Mouse (Mus musculus): ENCODE measurements around the gene Arid1b. TPM values are rescaled to one million over a fixed set of nuclear protein-coding genes. Genes with fewer than 3 reads are reported as not detected.

The Arid1b gene
- total RNA-seq, 1 experiment = 9.2 TPM

GRCm38 (mm10) chr17:5098727-5099126, 104.6 kb downstream of the Arid1b start:
- no peak overlapping the region for H3K9ac ChIP-seq (ENCODE audit: insufficient read depth, low read depth, low read length, poor library complexity, severe bottlenecking)
- TF ChIP-seq ZNF384 (IDR thresholded peaks at IDR 0.05; ENCODE audit: low read depth, low read length) (no peak), HCFC1 (IDR thresholded peaks at IDR 0.05; ENCODE audit: borderline replicate concordance, insufficient read depth, low read length) (no peak), MAFK (IDR thresholded peaks at IDR 0.05; ENCODE audit: insufficient read depth, low read depth, low read length) (no peak), ZC3H11A (IDR thresholded peaks at IDR 0.05; ENCODE audit: borderline replicate concordance, low read depth, low read length) (no peak), CHD2 (IDR thresholded peaks at IDR 0.05; ENCODE audit: low read depth, low read length) (no peak)
- H3K4me3 ChIP-seq (ENCODE audit: insufficient read depth in 1 of 2, low read depth in 1 of 2, low read length in 2 of 2, poor library complexity in 1 of 2, severe bottlenecking in 1 of 2) = no peak overlapping the region
- DNase-seq (ENCODE audit: low read depth, low spot score) = no peak
- H3K4me1 ChIP-seq (ENCODE audit: control insufficient read depth in 2 of 2, insufficient read depth in 2 of 2, low read length in 2 of 2, poor library complexity in 1 of 2) = peaks cover 9 to 18% of the 10 kb centered on the region in 2 experiments; a peak in 3 of 4 replicates
- no peak overlapping the region for H3K27ac ChIP-seq (ENCODE audit: insufficient read depth, low read depth, low read length, poor library complexity, severe bottlenecking)
- in situ Hi-C loops (cut with MboI; ENCODE audit: low sequenced_read_pairs in 2 of 2, unreplicated experiment in 2 of 2) = no loop called here
- H3K36me3 ChIP-seq (ENCODE audit: control insufficient read depth, insufficient read depth, low read length, poor library complexity, severe bottlenecking) = no peaks in the 10 kb centered on the region
- H3K9me3 ChIP-seq (ENCODE audit: control insufficient read depth, insufficient read depth, low read depth, low read length) = no peaks in the 10 kb centered on the region

- Histone ChIP-seq H3K4me1 (ENCODE audit: control insufficient read depth in 2 of 2, insufficient read depth in 2 of 2, low read length in 2 of 2, poor library complexity in 1 of 2) (peaks cover 9 to 18% of the 10 kb centered on the region in 2 experiments; a peak in 3 of 4 replicates), H3K4me3 (ENCODE audit: insufficient read depth in 1 of 2, low read depth in 1 of 2, low read length in 2 of 2, poor library complexity in 1 of 2, severe bottlenecking in 1 of 2) (no peak overlapping the region), H3K9me3 (ENCODE audit: control insufficient read depth, insufficient read depth, low read depth, low read length) (no peaks in the 10 kb centered on the region), H3K9ac (ENCODE audit: insufficient read depth, low read depth, low read length, poor library complexity, severe bottlenecking) (no peak overlapping the region), H3K27ac (ENCODE audit: insufficient read depth, low read depth, low read length, poor library complexity, severe bottlenecking) (no peak overlapping the region), H3K36me3 (ENCODE audit: control insufficient read depth, insufficient read depth, low read length, poor library complexity, severe bottlenecking) (no peaks in the 10 kb centered on the region)
- in situ Hi-C loops (cut with MboI; ENCODE audit: low sequenced_read_pairs in 2 of 2, unreplicated experiment in 2 of 2) = no loop called here
- TF ChIP-seq HCFC1 (IDR thresholded peaks at IDR 0.05; ENCODE audit: borderline replicate concordance, insufficient read depth, low read length) = no peak
- no peak for TF ChIP-seq ZC3H11A (IDR thresholded peaks at IDR 0.05; ENCODE audit: borderline replicate concordance, low read depth, low read length)
- no peak for TF ChIP-seq ZNF384 (IDR thresholded peaks at IDR 0.05; ENCODE audit: low read depth, low read length)
- no peak for TF ChIP-seq CHD2 (IDR thresholded peaks at IDR 0.05; ENCODE audit: low read depth, low read length)
- TF ChIP-seq MAFK (IDR thresholded peaks at IDR 0.05; ENCODE audit: insufficient read depth, low read depth, low read length) = no peak
- DNase-seq (ENCODE audit: low read depth, low spot score) = no peak
Measured at GRCm38 (mm10) chr17:5099238-5099637, 105.1 kb downstream of the Arid1b start.

- Histone ChIP-seq H3K9ac (ENCODE audit: insufficient read depth, low read depth, low read length, poor library complexity, severe bottlenecking) (no peak overlapping the region), H3K27ac (ENCODE audit: insufficient read depth, low read depth, low read length, poor library complexity, severe bottlenecking) (no peak overlapping the region), H3K36me3 (ENCODE audit: control insufficient read depth, insufficient read depth, low read length, poor library complexity, severe bottlenecking) (no peaks in the 10 kb centered on the region), H3K4me1 (ENCODE audit: control insufficient read depth in 2 of 2, insufficient read depth in 2 of 2, low read length in 2 of 2, poor library complexity in 1 of 2) (peaks cover 9 to 19% of the 10 kb centered on the region in 2 experiments; a peak in 3 of 4 replicates), H3K9me3 (ENCODE audit: control insufficient read depth, insufficient read depth, low read depth, low read length) (no peaks in the 10 kb centered on the region), H3K4me3 (ENCODE audit: insufficient read depth in 1 of 2, low read depth in 1 of 2, low read length in 2 of 2, poor library complexity in 1 of 2, severe bottlenecking in 1 of 2) (no peak overlapping the region)
- no peak for DNase-seq (ENCODE audit: low read depth, low spot score)
- in situ Hi-C loops (cut with MboI; ENCODE audit: low sequenced_read_pairs in 2 of 2, unreplicated experiment in 2 of 2) = no loop called here
- no peak for TF ChIP-seq CHD2 (IDR thresholded peaks at IDR 0.05; ENCODE audit: low read depth, low read length)
- TF ChIP-seq ZC3H11A (IDR thresholded peaks at IDR 0.05; ENCODE audit: borderline replicate concordance, low read depth, low read length) = no peak
- no peak for TF ChIP-seq ZNF384 (IDR thresholded peaks at IDR 0.05; ENCODE audit: low read depth, low read length)
- TF ChIP-seq HCFC1 (IDR thresholded peaks at IDR 0.05; ENCODE audit: borderline replicate concordance, insufficient read depth, low read length) = no peak
- no peak for TF ChIP-seq MAFK (IDR thresholded peaks at IDR 0.05; ENCODE audit: insufficient read depth, low read depth, low read length)
Measured at GRCm38 (mm10) chr17:5101157-5101556, 107.0 kb downstream of the Arid1b start.

GRCm38 (mm10) chr17:5101887-5102286, 107.8 kb downstream of the Arid1b start:
- no peak for TF ChIP-seq CHD2 (IDR thresholded peaks at IDR 0.05; ENCODE audit: low read depth, low read length)
- TF ChIP-seq HCFC1 (IDR thresholded peaks at IDR 0.05; ENCODE audit: borderline replicate concordance, insufficient read depth, low read length) = no peak
- TF ChIP-seq ZNF384 (IDR thresholded peaks at IDR 0.05; ENCODE audit: low read depth, low read length) = no peak
- no peak for TF ChIP-seq ZC3H11A (IDR thresholded peaks at IDR 0.05; ENCODE audit: borderline replicate concordance, low read depth, low read length)
- no peak for TF ChIP-seq MAFK (IDR thresholded peaks at IDR 0.05; ENCODE audit: insufficient read depth, low read depth, low read length)
- no peak overlapping the region for H3K27ac ChIP-seq (ENCODE audit: insufficient read depth, low read depth, low read length, poor library complexity, severe bottlenecking)
- no peak overlapping the region for H3K9ac ChIP-seq (ENCODE audit: insufficient read depth, low read depth, low read length, poor library complexity, severe bottlenecking)
- peaks cover 9 to 23% of the 10 kb centered on the region in 2 experiments; a peak in 3 of 4 replicates for H3K4me1 ChIP-seq (ENCODE audit: control insufficient read depth in 2 of 2, insufficient read depth in 2 of 2, low read length in 2 of 2, poor library complexity in 1 of 2)
- no peak overlapping the region for H3K4me3 ChIP-seq (ENCODE audit: insufficient read depth in 1 of 2, low read depth in 1 of 2, low read length in 2 of 2, poor library complexity in 1 of 2, severe bottlenecking in 1 of 2)
- in situ Hi-C loops (cut with MboI; ENCODE audit: low sequenced_read_pairs in 2 of 2, unreplicated experiment in 2 of 2) = no loop called here
- no peak for DNase-seq (ENCODE audit: low read depth, low spot score)
- H3K9me3 ChIP-seq (ENCODE audit: control insufficient read depth, insufficient read depth, low read depth, low read length) = no peaks in the 10 kb centered on the region
- no peaks in the 10 kb centered on the region for H3K36me3 ChIP-seq (ENCODE audit: control insufficient read depth, insufficient read depth, low read length, poor library complexity, severe bottlenecking)

GRCm38 (mm10) chr17:5105746-5106145, 111.6 kb downstream of the Arid1b start:
- no peak for TF ChIP-seq ZC3H11A (IDR thresholded peaks at IDR 0.05; ENCODE audit: borderline replicate concordance, low read depth, low read length)
- TF ChIP-seq HCFC1 (IDR thresholded peaks at IDR 0.05; ENCODE audit: borderline replicate concordance, insufficient read depth, low read length) = no peak
- no peak for TF ChIP-seq MAFK (IDR thresholded peaks at IDR 0.05; ENCODE audit: insufficient read depth, low read depth, low read length)
- TF ChIP-seq CHD2 (IDR thresholded peaks at IDR 0.05; ENCODE audit: low read depth, low read length) = no peak
- no peak for TF ChIP-seq ZNF384 (IDR thresholded peaks at IDR 0.05; ENCODE audit: low read depth, low read length)
- in situ Hi-C loops (cut with MboI; ENCODE audit: low sequenced_read_pairs in 2 of 2, unreplicated experiment in 2 of 2) = no loop called here
- H3K4me1 ChIP-seq (ENCODE audit: control insufficient read depth in 2 of 2, insufficient read depth in 2 of 2, low read length in 2 of 2, poor library complexity in 1 of 2) = peaks cover 6 to 12% of the 10 kb centered on the region in 2 experiments; a peak in 2 of 4 replicates
- H3K4me3 ChIP-seq (ENCODE audit: insufficient read depth in 1 of 2, low read depth in 1 of 2, low read length in 2 of 2, poor library complexity in 1 of 2, severe bottlenecking in 1 of 2) = no peak overlapping the region
- no peak for DNase-seq (ENCODE audit: low read depth, low spot score)
- no peaks in the 10 kb centered on the region for H3K9me3 ChIP-seq (ENCODE audit: control insufficient read depth, insufficient read depth, low read depth, low read length)
- no peaks in the 10 kb centered on the region for H3K36me3 ChIP-seq (ENCODE audit: control insufficient read depth, insufficient read depth, low read length, poor library complexity, severe bottlenecking)
- H3K27ac ChIP-seq (ENCODE audit: insufficient read depth, low read depth, low read length, poor library complexity, severe bottlenecking) = no peak overlapping the region
- H3K9ac ChIP-seq (ENCODE audit: insufficient read depth, low read depth, low read length, poor library complexity, severe bottlenecking) = no peak overlapping the region

All from ES-E14 (cell line).